Mouse (Mus musculus) megakaryocyte, embryonic 14.5 days (primary cell): ENCODE data around the gene Lypd1.

Source experiments
- FLI1 ChIP-seq: IDR thresholded peaks from 2 replicates; pipeline ENCODE4 v1.6.1; 2012; ENCODE audit warnings: low read length, inconsistent platforms, mixed read lengths
- GATA1 ChIP-seq: IDR thresholded peaks from 3 replicates; pipeline ENCODE4 v1.6.1; 2012; ENCODE audit warnings: mixed read lengths, low read length, inconsistent platforms, borderline replicate concordance

- no peak for TF ChIP-seq GATA1
- no peak for TF ChIP-seq FLI1
Measured at GRCm38 (mm10) chr1:125837507-125837906, 75.4 kb downstream of the Lypd1 start.
